Mouse (Mus musculus): ENCODE data around the gene Tpx2.

Tpx2 gene

GRCm38 (mm10) chr2:152917671-152918070, 69.9 kb downstream of the Tpx2 start:
- DNase-seq: no peak

- peak; percentile 51 for DNase-seq
Measured at GRCm38 (mm10) chr2:152922376-152922775, 74.6 kb downstream of the Tpx2 start.

- no peak for DNase-seq
Measured at GRCm38 (mm10) chr2:152923621-152924020, 75.9 kb downstream of the Tpx2 start.

- no peak for DNase-seq
Measured at GRCm38 (mm10) chr2:152924128-152924527, 76.4 kb downstream of the Tpx2 start.

- no peak for DNase-seq
Measured at GRCm38 (mm10) chr2:152924543-152924942, 76.8 kb downstream of the Tpx2 start.

- peak; percentile 84 for DNase-seq
Measured at GRCm38 (mm10) chr2:152925189-152925872, 77.6 kb downstream of the Tpx2 start.

GRCm38 (mm10) chr2:152926896-152927295, 79.1 kb downstream of the Tpx2 start:
- no peak for DNase-seq

- no peak for DNase-seq
Measured at GRCm38 (mm10) chr2:152927371-152927770, 79.6 kb downstream of the Tpx2 start.

- no peak for DNase-seq
Measured at GRCm38 (mm10) chr2:152928219-152928987, 80.6 kb downstream of the Tpx2 start.

- no peak for DNase-seq
Measured at GRCm38 (mm10) chr2:152928988-152929370, 81.2 kb downstream of the Tpx2 start.

- no peak for DNase-seq
Measured at GRCm38 (mm10) chr2:152930276-152930675, 82.5 kb downstream of the Tpx2 start.

- DNase-seq: no peak
Measured at GRCm38 (mm10) chr2:152931456-152932160, 83.8 kb downstream of the Tpx2 start.

- DNase-seq: no peak
Measured at GRCm38 (mm10) chr2:152933048-152933447, 85.3 kb downstream of the Tpx2 start, which contains the start of gene Foxs1. Foxs1 (minus strand) TSS chr2:152933208.

- DNase-seq: peak; percentile 74
Measured at GRCm38 (mm10) chr2:152933614-152934013, 85.8 kb downstream of the Tpx2 start.

GRCm38 (mm10) chr2:152939846-152940245, 92.1 kb downstream of the Tpx2 start:
- DNase-seq: no peak

- no peak for DNase-seq
Measured at GRCm38 (mm10) chr2:152941106-152941505, 93.3 kb downstream of the Tpx2 start.

- no peak for DNase-seq
Measured at GRCm38 (mm10) chr2:152941776-152942175, 94.0 kb downstream of the Tpx2 start.

- peak; percentile 55 for DNase-seq
Measured at GRCm38 (mm10) chr2:152942898-152943515, 95.2 kb downstream of the Tpx2 start.

- DNase-seq: no peak
Measured at GRCm38 (mm10) chr2:152943568-152943967, 95.8 kb downstream of the Tpx2 start.

GRCm38 (mm10) chr2:152944013-152944412, 96.2 kb downstream of the Tpx2 start:
- no peak for DNase-seq

All from embryo, embryonic 11 days (tissue).